Comparison of ENCODE assay signal across 28 mouse cellular contexts in the genomic region with DNA sequence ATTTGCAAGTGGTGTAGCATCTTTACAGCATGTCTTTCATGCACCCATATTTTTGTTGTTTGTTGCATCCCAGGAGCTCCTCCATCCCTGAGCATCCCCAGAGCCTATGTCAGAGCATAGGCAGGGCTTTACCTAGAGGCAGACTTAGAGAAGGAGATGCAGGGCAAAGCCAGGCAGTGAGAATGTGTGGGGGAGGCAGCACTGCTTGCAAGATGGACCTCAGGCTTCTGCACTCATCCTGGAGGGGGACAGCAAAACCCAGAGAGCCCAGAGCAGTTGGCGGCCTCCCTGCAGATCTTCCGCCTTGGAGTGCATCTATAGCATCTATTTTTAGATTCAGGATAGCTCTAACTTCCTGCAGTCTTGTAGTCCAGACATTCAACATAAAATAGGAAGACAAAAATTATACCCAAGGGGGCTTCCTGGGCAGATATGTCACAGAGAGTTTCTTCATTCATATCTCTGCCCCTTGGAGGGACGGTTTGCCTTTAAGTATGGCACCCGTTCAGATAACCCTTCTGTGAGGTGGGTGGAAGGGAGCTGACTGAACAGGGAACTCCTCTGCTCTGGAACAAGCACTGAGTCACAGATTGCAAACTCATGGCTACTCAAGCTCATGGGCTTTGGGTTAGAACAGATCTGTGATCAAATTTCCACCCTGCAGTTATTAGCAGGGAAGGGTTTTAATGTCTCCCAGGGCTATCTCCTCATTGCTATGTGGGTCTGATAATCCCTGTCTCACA. TPM values are rescaled to one million over a fixed set of nuclear protein-coding genes. Genes with fewer than 3 reads are reported as not detected.
"Had no signal": no experiment of that assay in that cellular context is flagged by ENCODE, and none has a peak within 500 bp of the region (broad histone marks: within the 10 kb centered on the region; RNA-seq: fewer than 3 reads in every experiment).

No protein-coding gene starts in this region.

- H3K27me3 ChIP-seq: lung, embryonic 15.5 days; midbrain, embryonic 12.5 days; neural tube, embryonic 13.5 days had no signal

- H3K36me3 ChIP-seq: limb, embryonic 10.5 days; limb, embryonic 13.5 days; liver, embryonic 12.5 days; liver, embryonic 15.5 days; lung, embryonic 15.5 days; midbrain, embryonic 12.5 days; neural tube, embryonic 13.5 days had no signal

- H3K4me1 ChIP-seq: limb, embryonic 10.5 days; liver, embryonic 15.5 days; lung, embryonic 15.5 days; midbrain, embryonic 12.5 days; neural tube, embryonic 13.5 days had no signal

- H3K27ac ChIP-seq: kidney, postnatal 0 days; limb, embryonic 10.5 days; limb, embryonic 13.5 days; liver, embryonic 12.5 days; liver, embryonic 15.5 days; lung, embryonic 15.5 days; midbrain, embryonic 12.5 days; neural tube, embryonic 13.5 days; stomach, postnatal 0 days had no signal

- DNase-seq: kidney, adult 18-20 months; kidney, postnatal 25 days; liver; lung, adult 18-20 months; lung, postnatal 10 days; lung, postnatal 36 days; retina, postnatal 1 day; right cerebral cortex, postnatal 14 days; right cerebral cortex, postnatal 4 days; thymus, postnatal 36 days had no signal

- ATAC-seq: intestine, embryonic 16.5 days; liver, embryonic 12.5 days; midbrain, embryonic 16.5 days had no signal

- H3K4me3 ChIP-seq: limb, embryonic 10.5 days; limb, embryonic 13.5 days; liver, embryonic 12.5 days; liver, embryonic 15.5 days; lung, embryonic 15.5 days; midbrain, embryonic 12.5 days; myocyte; neural tube, embryonic 13.5 days had no signal

RNA-seq across cellular contexts. Expression of gene Dntt, which starts 6.9 kb away (rescaled TPM):
- total RNA-seq: monocyte, adult 5-6 weeks; neutrophil, adult 5-6 weeks had no signal
- polyA plus RNA-seq: intestine, embryonic 16.5 days; limb, embryonic 10.5 days; limb, embryonic 13.5 days; liver, embryonic 15.5 days; stomach, embryonic 14.5 days; stomach, postnatal 0 days had no signal

RNA-seq across cellular contexts. Expression of gene Opalin, which starts 40.9 kb away (rescaled TPM):
- total RNA-seq: megakaryocyte-erythroid progenitor cell, adult 5-6 weeks; monocyte, adult 5-6 weeks; neutrophil, adult 5-6 weeks had no signal
- polyA plus RNA-seq: intestine, embryonic 16.5 days; kidney, embryonic 14.5 days; kidney, postnatal 0 days; large intestine, adult 2 months; limb, embryonic 10.5 days; limb, embryonic 13.5 days; liver, embryonic 12.5 days; liver, embryonic 15.5 days; lung, embryonic 15.5 days; midbrain, embryonic 12.5 days; midbrain, embryonic 16.5 days; myocyte; neural tube, embryonic 13.5 days; stomach, embryonic 14.5 days; stomach, postnatal 0 days had no signal
